Mouse (Mus musculus): Measurements from ENCODE around the gene Tmem211. TPM values are rescaled to one million over a fixed set of nuclear protein-coding genes. Genes with fewer than 3 reads are reported as not detected.
A peak's percentile ranks its signal among the peaks of the same experiment; 100 is the strongest.

Tmem211 gene
- total RNA-seq, 1 experiment = 0.22 TPM

- Histone ChIP-seq H3K9me3 (ENCODE audit: control insufficient read depth, insufficient read depth, low read depth, low read length) (no peaks in the 10 kb centered on the region), H3K4me1 (ENCODE audit: control insufficient read depth in 2 of 2, insufficient read depth in 2 of 2, low read length in 2 of 2, poor library complexity in 1 of 2) (peaks cover 0 to 20% of the 10 kb centered on the region in 2 experiments; a peak in 2 of 4 replicates), H3K36me3 (ENCODE audit: control insufficient read depth, insufficient read depth, low read length, poor library complexity, severe bottlenecking) (no peaks in the 10 kb centered on the region), H3K9ac (ENCODE audit: insufficient read depth, low read depth, low read length, poor library complexity, severe bottlenecking) (peak overlapping the region; percentile 51; the same call in 1 of the 2 replicates), H3K4me3 (ENCODE audit: insufficient read depth in 1 of 2, low read depth in 1 of 2, low read length in 2 of 2, poor library complexity in 1 of 2, severe bottlenecking in 1 of 2) (peak overlapping the region; percentile 50 to 70), H3K27ac (ENCODE audit: insufficient read depth, low read depth, low read length, poor library complexity, severe bottlenecking) (no peak overlapping the region)
- peak; percentile 67 for DNase-seq (ENCODE audit: low read depth, low spot score)
- no peak for TF ChIP-seq CHD2 (IDR thresholded peaks at IDR 0.05; ENCODE audit: low read depth, low read length)
- in situ Hi-C loops (cut with MboI; ENCODE audit: low sequenced_read_pairs in 2 of 2, unreplicated experiment in 2 of 2) = no loop called here
Observed at GRCm38 (mm10) chr5:113209401-113209750, 17.3 kb upstream of the Tmem211 start.

- no peaks in the 10 kb centered on the region for H3K9me3 ChIP-seq (ENCODE audit: control insufficient read depth, insufficient read depth, low read depth, low read length)
- DNase-seq (ENCODE audit: low read depth, low spot score) = no peak
- peaks cover 0 to 20% of the 10 kb centered on the region in 2 experiments; a peak in 2 of 4 replicates for H3K4me1 ChIP-seq (ENCODE audit: control insufficient read depth in 2 of 2, insufficient read depth in 2 of 2, low read length in 2 of 2, poor library complexity in 1 of 2)
- H3K9ac ChIP-seq (ENCODE audit: insufficient read depth, low read depth, low read length, poor library complexity, severe bottlenecking) = peak overlapping the region; percentile 51; the same call in 1 of the 2 replicates
- H3K27ac ChIP-seq (ENCODE audit: insufficient read depth, low read depth, low read length, poor library complexity, severe bottlenecking) = no peak overlapping the region
- no peak for TF ChIP-seq MAFK (IDR thresholded peaks at IDR 0.05; ENCODE audit: insufficient read depth, low read depth, low read length)
- TF ChIP-seq ZNF384 (IDR thresholded peaks at IDR 0.05; ENCODE audit: low read depth, low read length) = no peak
- TF ChIP-seq ZC3H11A (IDR thresholded peaks at IDR 0.05; ENCODE audit: borderline replicate concordance, low read depth, low read length) = no peak
- no peak for TF ChIP-seq HCFC1 (IDR thresholded peaks at IDR 0.05; ENCODE audit: borderline replicate concordance, insufficient read depth, low read length)
- no peak for TF ChIP-seq CHD2 (IDR thresholded peaks at IDR 0.05; ENCODE audit: low read depth, low read length)
- in situ Hi-C loops (cut with MboI; ENCODE audit: low sequenced_read_pairs in 2 of 2, unreplicated experiment in 2 of 2) = no loop called here
- H3K36me3 ChIP-seq (ENCODE audit: control insufficient read depth, insufficient read depth, low read length, poor library complexity, severe bottlenecking) = no peaks in the 10 kb centered on the region
- H3K4me3 ChIP-seq (ENCODE audit: insufficient read depth in 1 of 2, low read depth in 1 of 2, low read length in 2 of 2, poor library complexity in 1 of 2, severe bottlenecking in 1 of 2) = peak overlapping the region; percentile 50 to 70; a peak in 3 of 4 replicates
Observed at GRCm38 (mm10) chr5:113209898-113210297, 16.8 kb upstream of the Tmem211 start.

GRCm38 (mm10) chr5:113210314-113210713 lies 16.4 kb upstream of the Tmem211 start:
- no peaks in the 10 kb centered on the region for H3K9me3 ChIP-seq (ENCODE audit: control insufficient read depth, insufficient read depth, low read depth, low read length)
- no peak overlapping the region for H3K9ac ChIP-seq (ENCODE audit: insufficient read depth, low read depth, low read length, poor library complexity, severe bottlenecking)
- H3K4me1 ChIP-seq (ENCODE audit: control insufficient read depth in 2 of 2, insufficient read depth in 2 of 2, low read length in 2 of 2, poor library complexity in 1 of 2) = peaks cover 0 to 20% of the 10 kb centered on the region in 2 experiments; a peak in 2 of 4 replicates
- H3K36me3 ChIP-seq (ENCODE audit: control insufficient read depth, insufficient read depth, low read length, poor library complexity, severe bottlenecking) = no peaks in the 10 kb centered on the region
- no peak overlapping the region for H3K27ac ChIP-seq (ENCODE audit: insufficient read depth, low read depth, low read length, poor library complexity, severe bottlenecking)
- H3K4me3 ChIP-seq (ENCODE audit: insufficient read depth in 1 of 2, low read depth in 1 of 2, low read length in 2 of 2, poor library complexity in 1 of 2, severe bottlenecking in 1 of 2) = no peak overlapping the region
- TF ChIP-seq ZNF384 (IDR thresholded peaks at IDR 0.05; ENCODE audit: low read depth, low read length) = no peak
- no peak for TF ChIP-seq HCFC1 (IDR thresholded peaks at IDR 0.05; ENCODE audit: borderline replicate concordance, insufficient read depth, low read length)
- TF ChIP-seq CHD2 (IDR thresholded peaks at IDR 0.05; ENCODE audit: low read depth, low read length) = no peak
- no peak for TF ChIP-seq ZC3H11A (IDR thresholded peaks at IDR 0.05; ENCODE audit: borderline replicate concordance, low read depth, low read length)
- TF ChIP-seq MAFK (IDR thresholded peaks at IDR 0.05; ENCODE audit: insufficient read depth, low read depth, low read length) = no peak
- no peak for DNase-seq (ENCODE audit: low read depth, low spot score)
- in situ Hi-C loops (cut with MboI; ENCODE audit: low sequenced_read_pairs in 2 of 2, unreplicated experiment in 2 of 2) = no loop called here

GRCm38 (mm10) chr5:113212156-113212835 lies 14.4 kb upstream of the Tmem211 start:
- no peaks in the 10 kb centered on the region for H3K9me3 ChIP-seq (ENCODE audit: control insufficient read depth, insufficient read depth, low read depth, low read length)

More at GRCm38 (mm10) chr5:113212156-113212835, 14.4 kb upstream of the Tmem211 start:
- no peak overlapping the region for H3K4me3 ChIP-seq (ENCODE audit: insufficient read depth in 1 of 2, low read depth in 1 of 2, low read length in 2 of 2, poor library complexity in 1 of 2, severe bottlenecking in 1 of 2)
- H3K9ac ChIP-seq (ENCODE audit: insufficient read depth, low read depth, low read length, poor library complexity, severe bottlenecking) = no peak overlapping the region
- H3K4me1 ChIP-seq (ENCODE audit: control insufficient read depth in 2 of 2, insufficient read depth in 2 of 2, low read length in 2 of 2, poor library complexity in 1 of 2) = peaks cover 0 to 14% of the 10 kb centered on the region in 2 experiments; a peak in 2 of 4 replicates
- no peaks in the 10 kb centered on the region for H3K36me3 ChIP-seq (ENCODE audit: control insufficient read depth, insufficient read depth, low read length, poor library complexity, severe bottlenecking)
- in situ Hi-C loops (cut with MboI; ENCODE audit: low sequenced_read_pairs in 2 of 2, unreplicated experiment in 2 of 2) = no loop called here
- TF ChIP-seq ZC3H11A (IDR thresholded peaks at IDR 0.05; ENCODE audit: borderline replicate concordance, low read depth, low read length) (no peak), HCFC1 (IDR thresholded peaks at IDR 0.05; ENCODE audit: borderline replicate concordance, insufficient read depth, low read length) (no peak), ZNF384 (IDR thresholded peaks at IDR 0.05; ENCODE audit: low read depth, low read length) (no peak), CHD2 (IDR thresholded peaks at IDR 0.05; ENCODE audit: low read depth, low read length) (no peak), MAFK (IDR thresholded peaks at IDR 0.05; ENCODE audit: insufficient read depth, low read depth, low read length) (no peak)
- H3K27ac ChIP-seq (ENCODE audit: insufficient read depth, low read depth, low read length, poor library complexity, severe bottlenecking) = no peak overlapping the region
- DNase-seq (ENCODE audit: low read depth, low spot score) = no peak

Data from ES-E14 (cell line).